Mouse (Mus musculus): ENCODE data around the gene Gm17428.

GRCm38 (mm10) chr14:54929801-54930200, 46.9 kb upstream of the Gm17428 start:
- TF ChIP-seq CTCF (IDR thresholded peaks at IDR 0.05 in 2 of 3, conservative IDR thresholded peaks at IDR 0.05 in 1 of 3; ENCODE audit: control insufficient read depth in 1 of 3, insufficient read depth in 1 of 3, low read depth in 2 of 3, low read length in 3 of 3, poor library complexity in 1 of 3, severe bottlenecking in 1 of 3) (no peak), MXI1 (IDR thresholded peaks at IDR 0.05; ENCODE audit: low read depth, low read length) (no peak), TCF12 (IDR thresholded peaks at IDR 0.05; ENCODE audit: low read depth, low read length) (no peak), POLR2A (IDR thresholded peaks at IDR 0.05; ENCODE audit: control insufficient read depth in 1 of 2, insufficient read depth in 1 of 2, low read depth in 1 of 2, low read length in 2 of 2, poor library complexity in 1 of 2) (no peak), USF1 (IDR thresholded peaks at IDR 0.05; ENCODE audit: low read depth, low read length) (no peak), EP300 (IDR thresholded peaks at IDR 0.05; ENCODE audit: low read depth in 1 of 2, low read length in 2 of 2) (no peak), KAT2A (conservative IDR thresholded peaks at IDR 0.05; ENCODE audit: low read depth, low read length) (no peak), NELFE (IDR thresholded peaks at IDR 0.05; ENCODE audit: low read depth, low read length) (no peak)

All from MEL (cell line).